Mouse (Mus musculus): ENCODE results near the gene Kcnma1.

The Kcnma1 gene

DNA sequence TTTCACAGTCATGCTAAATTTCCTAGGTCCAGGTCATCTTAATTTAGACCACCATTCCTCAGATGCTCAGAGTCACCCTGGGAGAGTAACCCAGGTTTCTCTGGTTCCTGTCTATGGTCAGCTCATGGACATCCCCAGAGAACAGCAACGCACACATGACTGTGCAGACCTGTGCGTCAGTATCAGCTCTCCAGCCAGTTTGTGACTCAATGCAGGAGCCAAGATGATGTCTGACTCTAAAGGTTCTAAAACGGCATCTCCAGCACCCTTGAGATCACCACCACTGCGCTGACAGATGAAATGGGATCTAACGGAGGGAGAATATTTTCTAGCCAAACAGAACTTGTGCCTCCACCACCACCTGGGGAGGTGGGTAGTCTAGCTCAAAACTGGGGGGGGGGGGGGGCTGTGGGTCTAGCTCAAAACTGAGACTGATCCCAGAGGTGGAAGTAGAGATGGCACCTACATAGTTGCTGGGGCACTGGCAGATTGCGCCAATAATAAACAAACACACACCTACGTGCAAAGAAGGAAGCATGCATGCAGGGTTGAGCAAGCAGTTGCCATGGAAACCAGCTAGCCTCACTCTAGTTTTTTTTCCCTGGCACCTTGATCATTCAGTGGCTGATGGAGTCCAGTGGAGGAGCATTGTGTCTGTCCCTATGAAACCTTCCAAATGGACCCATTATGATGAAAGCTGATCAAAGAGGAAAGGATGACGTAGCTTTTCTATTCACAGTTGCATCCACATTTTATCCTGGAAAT, 231.3 kb downstream of the Kcnma1 start:
- in situ Hi-C loops (cut with MboI, MseI), result no loop called here

DNA sequence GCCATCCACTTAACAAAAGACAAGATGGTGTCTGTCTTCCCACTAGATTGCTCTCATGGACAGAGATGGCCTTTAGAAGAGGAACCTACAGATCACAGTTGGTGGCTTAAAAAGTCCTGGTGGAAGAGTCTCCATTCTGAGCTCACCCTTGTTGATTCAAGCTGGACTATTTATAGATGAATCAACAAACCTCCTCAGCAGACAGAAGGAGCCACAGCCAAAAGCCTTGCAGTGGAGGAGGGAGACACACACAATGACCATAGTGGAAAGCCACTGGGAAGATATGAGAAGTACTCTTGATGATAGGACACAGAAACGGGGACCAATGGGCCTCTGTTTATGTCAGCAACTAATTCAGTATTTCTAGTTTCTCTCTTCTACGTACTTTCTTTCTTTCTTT, 239.7 kb downstream of the Kcnma1 start:
- in situ Hi-C loops (cut with MboI, MseI), result no loop called here

DNA sequence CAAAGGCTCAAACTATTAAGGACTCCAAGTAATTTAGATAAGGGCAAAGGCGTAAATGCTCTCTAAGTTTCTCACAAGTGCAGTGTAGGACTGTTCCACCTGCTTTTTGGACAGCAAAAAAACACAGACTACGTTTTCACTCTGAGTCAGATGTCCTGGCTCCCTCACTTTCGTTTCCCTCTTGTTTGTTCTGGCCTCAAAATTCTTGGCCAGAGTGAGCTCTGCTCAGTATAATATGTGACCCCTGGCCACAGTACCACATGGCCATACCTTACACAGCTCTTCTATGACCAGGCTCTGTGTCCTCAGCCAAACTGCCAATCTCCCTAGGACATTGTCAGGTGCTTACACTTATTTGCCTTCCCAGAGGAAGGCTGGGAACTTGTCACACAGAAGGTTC, 241.6 kb downstream of the Kcnma1 start:
- in situ Hi-C loops (cut with MboI, MseI), result no loop called here

DNA sequence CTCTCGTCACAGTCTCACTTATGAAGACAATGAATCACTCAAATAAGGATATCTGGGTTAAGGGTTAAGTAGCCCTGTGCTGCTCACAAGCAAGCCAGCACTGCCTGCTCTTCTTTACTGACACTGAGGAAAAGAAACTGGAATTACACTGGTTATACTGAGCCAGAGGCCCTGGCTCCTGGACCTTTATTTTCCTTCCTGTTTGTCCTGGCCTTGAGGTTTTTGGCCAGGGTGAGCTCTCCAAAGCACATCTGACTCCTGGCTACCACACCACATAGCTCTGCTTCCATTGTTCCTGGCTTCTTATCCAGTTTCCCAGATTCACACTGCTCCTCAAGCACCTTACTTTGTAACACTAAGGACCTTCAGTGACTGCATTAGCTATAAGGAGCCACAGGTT, 242.5 kb downstream of the Kcnma1 start:
- in situ Hi-C loops (cut with MboI, MseI), result no loop called here

GRCm38 (mm10) chr14:23762471-23762870, 251.8 kb downstream of the Kcnma1 start:
- in situ Hi-C loops (cut with MboI, MseI), result no loop called here

DNA sequence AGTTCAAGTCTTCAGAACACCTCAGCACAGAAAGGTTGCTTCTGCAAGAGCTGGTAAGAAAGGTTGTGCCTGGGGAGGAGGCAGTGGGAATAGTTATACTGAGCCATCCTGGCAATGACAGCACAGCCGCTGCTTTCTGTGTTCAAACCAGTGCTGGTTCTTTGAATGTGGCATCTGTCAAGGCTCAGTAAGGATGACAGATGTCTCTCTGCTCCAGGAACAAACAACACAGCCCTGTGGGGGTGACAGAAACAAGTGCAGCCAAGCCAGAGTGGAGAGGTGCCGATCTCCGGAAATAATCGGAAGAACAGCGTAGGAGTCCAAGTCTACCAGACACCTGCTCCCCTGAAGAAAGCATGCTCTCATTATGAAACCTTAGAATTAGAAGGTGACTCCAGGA, 254.7 kb downstream of the Kcnma1 start:
- in situ Hi-C loops (cut with MboI, MseI), result no loop called here

- in situ Hi-C loops (cut with MboI, MseI), result no loop called here
Observed at GRCm38 (mm10) chr14:23758421-23758820, 255.9 kb downstream of the Kcnma1 start.

DNA sequence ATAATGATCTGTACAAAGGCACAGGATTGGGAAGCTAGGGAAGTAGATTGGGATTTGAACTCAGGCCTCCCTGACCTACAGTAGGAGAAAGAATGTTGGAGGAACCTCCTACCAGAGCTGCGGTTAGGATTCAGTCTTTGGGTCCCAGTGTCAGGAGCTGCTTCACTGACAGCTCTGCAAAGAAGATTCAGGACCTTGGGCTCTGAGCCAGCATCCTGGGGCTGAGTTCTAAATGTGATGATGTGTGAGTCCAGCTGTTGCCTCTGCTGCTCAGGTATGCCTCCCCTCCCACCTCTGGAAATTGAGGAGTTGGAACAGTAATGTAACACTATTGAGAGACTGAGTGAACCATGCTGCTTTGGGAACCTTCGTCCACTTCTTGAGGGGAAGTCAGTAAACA, 266.3 kb downstream of the Kcnma1 start:
- in situ Hi-C loops (cut with MboI, MseI), result no loop called here

DNA sequence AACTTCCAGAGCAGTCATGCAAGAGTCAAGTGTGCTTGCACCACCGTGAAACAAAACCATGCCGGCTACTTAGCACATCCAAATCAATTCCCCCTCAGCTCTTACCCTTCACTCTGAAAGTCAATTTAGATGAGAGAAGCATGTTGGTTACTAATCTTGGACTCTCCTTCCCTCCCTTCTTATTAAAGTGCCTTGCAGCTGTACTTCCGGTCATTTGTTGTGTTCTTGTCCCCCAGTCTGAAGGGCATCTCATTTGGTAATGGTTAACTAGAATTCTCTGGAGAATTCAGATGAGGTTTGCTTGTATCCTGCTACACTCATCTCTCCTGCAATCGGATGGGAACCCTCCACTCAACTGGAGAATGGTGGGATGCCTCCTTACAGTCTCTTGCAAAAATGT, 267.3 kb downstream of the Kcnma1 start:
- in situ Hi-C loops (cut with MboI, MseI), result no loop called here

GRCm38 (mm10) chr14:23741531-23741930, 272.8 kb downstream of the Kcnma1 start:
- in situ Hi-C loops (cut with MboI, MseI), result no loop called here

- in situ Hi-C loops (cut with MboI, MseI), result no loop called here
Observed at GRCm38 (mm10) chr14:23734200-23734599, 280.1 kb downstream of the Kcnma1 start.

DNA sequence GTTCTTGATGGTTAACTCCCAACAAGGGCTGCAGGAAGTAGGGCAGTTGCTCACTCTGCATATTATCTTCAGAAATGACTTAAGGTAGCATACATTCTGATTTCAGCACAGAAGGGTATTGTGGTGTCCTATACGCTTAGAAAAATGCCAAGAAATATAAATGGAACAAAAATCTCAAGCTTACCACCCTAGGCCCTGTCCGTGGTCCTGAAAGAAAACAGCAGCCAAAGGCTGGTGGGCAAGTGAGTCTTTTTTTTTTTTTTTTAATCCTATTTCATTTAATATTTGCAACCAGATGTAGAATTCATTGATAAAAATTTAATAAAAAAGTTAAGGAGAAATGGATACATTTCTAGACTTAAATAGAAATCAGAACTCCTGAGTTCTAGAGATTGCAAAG, 284.9 kb downstream of the Kcnma1 start:
- in situ Hi-C loops (cut with MboI, MseI), result no loop called here

DNA sequence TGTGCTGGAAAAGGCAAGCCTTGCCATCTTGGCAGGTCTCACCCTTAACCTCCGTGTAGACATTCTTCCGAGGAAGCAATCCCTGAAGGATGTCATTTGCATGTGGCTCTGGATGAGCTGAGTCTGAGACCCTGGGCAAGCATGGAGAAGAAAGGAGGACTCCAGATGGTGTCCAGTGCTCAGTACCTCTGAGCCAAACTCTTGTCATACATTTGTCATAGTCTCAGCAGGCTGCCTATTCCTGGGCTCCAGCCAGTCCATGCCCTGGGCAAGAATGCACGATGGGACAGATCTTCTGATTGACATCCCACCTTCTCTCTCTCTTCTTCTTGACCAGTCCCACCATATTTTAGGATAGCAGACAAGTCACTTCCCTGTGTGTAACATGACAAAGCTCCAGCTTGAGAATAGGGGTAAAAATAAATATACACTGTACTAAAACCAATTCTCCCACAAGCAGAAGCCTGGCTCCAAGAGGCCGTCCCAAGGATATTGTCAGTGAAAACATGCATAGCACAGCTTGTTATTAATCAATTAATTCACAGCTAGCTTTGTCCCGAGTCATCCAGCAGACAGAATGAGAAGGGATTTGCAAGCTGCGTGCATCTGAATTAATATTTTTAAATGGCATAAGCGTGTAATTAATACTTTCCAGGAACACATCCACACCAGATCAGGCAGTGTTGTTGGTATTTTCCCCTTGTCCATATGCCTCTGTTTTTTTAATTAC, 290.4 kb downstream of the Kcnma1 start:
- in situ Hi-C loops (cut with MboI, MseI), result no loop called here

DNA sequence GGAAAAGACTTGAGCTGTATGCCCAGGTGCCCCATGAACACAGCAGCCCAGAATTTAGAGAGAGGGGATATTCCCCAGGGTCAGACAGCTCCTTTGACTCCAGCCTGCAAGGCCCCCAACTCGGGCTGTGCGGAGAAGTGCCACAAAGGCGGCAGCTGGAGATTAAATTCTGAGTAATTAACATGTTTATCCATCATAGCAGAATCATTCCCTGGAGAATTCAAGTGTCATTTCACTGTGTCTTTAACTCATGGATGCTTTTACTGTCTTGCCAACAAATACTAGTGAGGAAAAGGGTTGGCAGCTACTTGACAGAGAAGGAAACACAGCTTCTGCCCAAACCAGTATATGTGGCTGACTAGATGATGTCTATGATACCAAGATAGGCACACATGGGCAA, 295.0 kb downstream of the Kcnma1 start:
- in situ Hi-C loops (cut with MboI, MseI), result no loop called here

GRCm38 (mm10) chr14:23718667-23719066, 295.6 kb downstream of the Kcnma1 start:
- in situ Hi-C loops (cut with MboI, MseI), result no loop called here

DNA sequence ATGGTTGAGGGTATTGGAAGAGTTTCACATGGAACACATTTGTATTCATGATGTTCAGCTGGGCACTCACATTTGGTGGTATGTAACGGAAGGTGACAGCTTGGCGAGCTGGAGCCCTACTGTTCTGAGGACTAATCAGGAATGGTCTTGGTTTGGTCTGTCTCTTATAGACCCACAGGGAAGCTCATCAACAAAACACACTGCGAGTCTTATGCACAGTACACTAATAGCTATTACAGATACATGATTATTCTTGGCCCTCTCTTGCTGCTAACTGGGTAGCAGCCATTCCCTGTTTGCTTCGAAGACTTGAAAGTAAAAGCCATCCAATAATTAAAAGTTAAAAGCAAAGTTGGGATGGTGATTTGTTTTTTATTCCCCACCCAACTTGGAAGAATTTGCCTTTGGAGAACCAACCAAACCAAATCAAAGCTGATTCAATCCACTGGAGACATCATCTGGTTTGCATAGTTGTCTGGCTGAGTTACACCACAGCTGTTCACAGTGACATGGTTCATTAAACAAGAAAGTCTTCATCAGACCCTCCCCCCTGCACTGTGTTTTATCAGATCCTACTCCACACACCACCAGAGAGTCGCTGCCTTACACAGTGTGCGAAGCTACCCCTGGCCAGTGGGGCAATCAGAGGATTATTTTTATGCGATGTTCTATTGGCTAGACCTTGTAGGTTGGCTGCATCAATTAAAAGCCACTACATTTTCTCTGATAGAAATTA, 299.7 kb downstream of the Kcnma1 start:
- in situ Hi-C loops (cut with MboI, MseI), result no loop called here

DNA sequence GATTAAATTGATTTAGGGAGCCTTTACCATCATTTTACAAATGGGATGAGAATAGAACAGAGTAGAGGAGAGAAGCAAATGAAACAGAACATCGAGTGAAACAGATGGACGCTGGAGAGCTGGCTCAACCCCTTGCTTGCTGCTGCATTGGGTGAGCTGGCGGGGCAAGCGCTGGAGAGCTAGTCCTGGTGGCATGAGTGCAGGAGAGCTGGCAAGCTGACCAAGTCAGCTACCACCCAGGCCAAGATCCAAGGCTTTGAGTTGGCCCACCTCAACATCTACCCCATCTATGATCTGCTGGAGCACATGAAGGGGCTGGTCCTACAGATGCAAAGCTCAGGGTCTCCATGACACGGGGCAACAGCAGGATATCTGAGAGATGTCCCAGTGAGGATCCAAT, 301.4 kb downstream of the Kcnma1 start:
- in situ Hi-C loops (cut with MboI, MseI), result no loop called here

DNA sequence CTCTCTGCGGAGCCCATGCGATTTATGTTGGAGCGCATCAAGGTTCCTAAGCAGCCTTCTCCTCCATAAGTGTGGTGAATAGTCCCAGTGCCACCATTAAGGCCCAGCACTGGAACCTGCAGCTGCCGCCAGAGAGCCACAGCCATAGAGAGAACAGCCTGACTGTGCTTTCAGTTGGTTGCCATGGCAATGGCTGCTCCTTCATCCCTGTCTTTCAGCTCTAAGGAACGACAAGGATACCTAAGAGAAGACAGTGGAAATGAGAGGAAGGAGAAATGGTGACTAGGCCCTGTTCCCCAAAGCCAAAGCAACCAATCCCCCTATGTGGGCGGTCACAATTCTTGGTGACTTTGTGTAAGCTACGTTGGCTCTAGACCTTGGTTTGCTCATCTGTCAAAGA, 303.3 kb downstream of the Kcnma1 start:
- in situ Hi-C loops (cut with MboI, MseI), result no loop called here

GRCm38 (mm10) chr14:23706837-23707236, 307.5 kb downstream of the Kcnma1 start:
- in situ Hi-C loops (cut with MboI, MseI), result no loop called here

DNA sequence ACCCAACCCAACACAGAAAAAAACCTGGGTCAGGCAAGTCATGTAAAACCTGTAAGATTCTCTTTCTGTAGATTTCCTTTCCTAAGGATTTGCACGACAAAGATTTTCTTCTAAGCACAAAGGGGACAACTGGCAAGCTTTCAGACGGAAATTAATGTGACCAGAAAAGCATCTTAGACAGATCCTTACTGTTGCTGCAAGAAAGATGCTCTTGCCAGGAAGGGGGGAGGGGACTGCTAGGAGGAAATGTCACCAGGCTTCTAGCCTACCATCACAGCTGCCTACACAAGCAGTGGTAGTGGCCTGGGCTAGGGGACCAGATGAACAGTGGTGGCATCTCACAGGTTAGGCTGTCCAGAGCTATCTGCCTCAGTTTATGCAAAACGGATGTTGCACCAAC, 308.6 kb downstream of the Kcnma1 start:
- in situ Hi-C loops (cut with MboI, MseI), result no loop called here

DNA sequence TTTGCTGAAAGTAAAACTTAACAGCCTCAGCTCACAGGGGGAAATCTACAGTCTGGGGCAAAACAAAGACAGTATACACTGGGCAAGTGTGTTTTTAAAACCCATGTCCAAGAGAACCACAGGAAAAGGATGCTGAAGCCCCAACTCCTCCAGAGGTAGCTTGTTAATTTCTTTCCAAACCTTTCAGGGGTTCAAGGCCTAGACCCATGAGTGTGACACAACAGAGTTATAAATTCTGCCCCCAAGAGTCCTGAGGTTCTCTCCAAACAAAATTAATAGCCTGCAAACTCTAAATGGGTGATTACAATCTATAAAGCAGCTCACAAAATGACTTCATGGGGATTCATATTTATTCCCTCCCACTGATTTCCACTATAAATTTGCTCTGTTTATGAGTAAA, 310.0 kb downstream of the Kcnma1 start:
- in situ Hi-C loops (cut with MboI, MseI), result no loop called here

DNA sequence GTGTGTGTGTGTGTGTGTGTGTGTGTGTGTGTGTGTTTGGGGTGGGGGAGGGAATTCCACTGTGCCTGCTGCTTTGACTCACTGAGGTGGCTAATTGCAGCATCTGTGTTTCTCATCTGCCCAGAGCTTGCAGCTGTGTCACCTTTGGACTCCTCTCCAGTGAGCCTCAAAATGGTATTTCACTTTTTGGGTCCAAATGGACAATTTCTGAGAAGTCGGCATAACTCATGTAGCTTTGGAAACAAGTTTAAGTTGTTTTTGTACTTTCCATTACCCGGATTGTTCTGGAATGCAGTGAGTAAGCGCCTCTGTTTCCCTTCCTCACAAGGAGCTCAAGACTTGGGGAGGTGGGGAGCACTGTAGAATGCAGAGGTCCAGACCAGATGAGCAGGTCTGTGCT, 317.9 kb downstream of the Kcnma1 start:
- in situ Hi-C loops (cut with MboI, MseI), result no loop called here

DNA sequence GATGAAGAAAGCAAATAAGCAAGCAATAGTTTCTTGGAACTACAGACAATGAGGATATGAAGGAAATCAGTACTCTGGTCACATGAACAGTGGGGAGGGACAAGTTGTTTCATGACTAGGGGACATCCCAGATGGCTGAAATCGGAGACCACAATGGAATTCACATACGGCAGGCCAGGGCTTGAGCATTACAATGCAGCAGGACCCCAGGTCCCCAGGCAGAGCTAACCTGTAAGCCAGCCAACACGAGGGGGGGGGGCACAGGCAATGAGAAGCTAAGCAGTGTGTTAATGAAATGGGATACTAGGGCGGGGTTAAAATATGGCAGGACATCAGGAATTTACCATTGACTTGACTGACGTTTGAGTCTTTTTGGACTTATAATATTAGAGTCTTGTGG, 324.6 kb downstream of the Kcnma1 start:
- in situ Hi-C loops (cut with MboI, MseI), result no loop called here
